Comparison of ENCODE assay signal across 9 mouse cellular contexts in the genomic region with DNA sequence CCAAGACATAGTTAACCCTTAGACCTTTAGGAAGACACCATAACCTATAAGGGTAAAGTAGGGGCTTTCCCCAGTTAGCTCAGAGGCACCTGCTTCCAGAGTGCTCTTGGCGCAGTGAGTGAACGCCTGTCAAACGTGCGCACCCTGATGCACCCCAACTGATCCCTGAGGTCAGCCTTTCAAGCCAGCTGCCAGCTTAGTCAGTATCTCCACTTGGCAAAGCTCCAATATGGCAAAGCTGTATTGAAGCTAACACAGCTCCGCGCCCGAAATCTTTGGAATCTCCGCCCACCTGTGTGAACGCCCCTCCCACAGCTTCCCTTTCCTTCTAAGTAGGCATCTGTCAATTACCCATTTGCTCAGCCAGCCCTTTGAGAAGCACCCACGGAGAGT. TPM values are rescaled to one million over a fixed set of nuclear protein-coding genes. Genes with fewer than 3 reads are reported as not detected.
DNase-seq lines count a peak whose midpoint lies in the region; ATAC-seq lines count a peak whose summit lies in the region.
"Had no signal": no experiment of that assay in that cellular context is flagged by ENCODE, and none has a peak within 500 bp of the region (broad histone marks: within the 10 kb centered on the region; RNA-seq: fewer than 3 reads in every experiment).

No protein-coding gene starts in this region.

- no peak overlapping the region for H3K9ac ChIP-seq in heart, embryonic 15.5 days
- H3K9ac ChIP-seq in neural tube, embryonic 15.5 days (replicated peaks), result no peak overlapping the region
- H3K9ac ChIP-seq: neural tube, embryonic 12.5 days had no signal

- H3K4me2 ChIP-seq in heart, embryonic 15.5 days, result peak overlapping the region; percentile 38
- H3K4me2 ChIP-seq in neural tube, embryonic 15.5 days, result no peak overlapping the region; the same call in 1 of the 2 replicates
- H3K4me2 ChIP-seq: neural tube, embryonic 12.5 days had no signal

- H3K9me3 ChIP-seq in heart, embryonic 15.5 days (replicated peaks), result no peaks in the 10 kb centered on the region
- H3K9me3 ChIP-seq in neural tube, embryonic 15.5 days (replicated peaks), result no peaks in the 10 kb centered on the region
- H3K9me3 ChIP-seq: neural tube, embryonic 12.5 days had no signal

- H3K4me1 ChIP-seq in heart, embryonic 15.5 days (replicated peaks), result peaks cover 26% of the 10 kb centered on the region
- peaks cover 9% of the 10 kb centered on the region for H3K4me1 ChIP-seq in neural tube, embryonic 15.5 days
- H3K4me1 ChIP-seq: neural tube, embryonic 12.5 days had no signal

- ATAC-seq in heart, embryonic 15.5 days (replicated peaks; ENCODE audit: insufficient number of reproducible peaks, insufficient read depth, low FRiP score, low read depth), result no peak
- no peak for ATAC-seq in neural tube, embryonic 15.5 days (ENCODE audit: low FRiP score)

- H3K27ac ChIP-seq in heart, embryonic 15.5 days, result no peak overlapping the region
- no peak overlapping the region for H3K27ac ChIP-seq in neural tube, embryonic 15.5 days (replicated peaks)
- H3K27ac ChIP-seq: neural tube, embryonic 12.5 days had no signal

- no peak for DNase-seq in heart, adult 9 months (ENCODE audit: low spot score in 2 of 2)
- peak; percentile 41 to 45 for DNase-seq in B cell, adult 2 months
- peak; percentile 23 for DNase-seq in adrenal gland, postnatal 25 days
- peak; percentile 40 to 54 for DNase-seq in kidney, postnatal 4 days
- DNase-seq in layer of hippocampus, adult 11-12 months (ENCODE audit: low spot score), result no peak
- DNase-seq in ovary, adult 18-20 months (ENCODE audit: low spot score), result no peak

- H3K36me3 ChIP-seq in heart, embryonic 15.5 days, result no peaks in the 10 kb centered on the region
- no peaks in the 10 kb centered on the region for H3K36me3 ChIP-seq in neural tube, embryonic 15.5 days
- H3K36me3 ChIP-seq: neural tube, embryonic 12.5 days had no signal

- 25% methylated on average over 10 of the region's 10 CpGs for WGBS in heart, embryonic 15.5 days
- 38% methylated on average over 10 of the region's 10 CpGs for WGBS in neural tube, embryonic 15.5 days

- peak overlapping the region; percentile 7; the same call in 1 of the 2 replicates for H3K4me3 ChIP-seq in heart, embryonic 15.5 days
- no peak overlapping the region for H3K4me3 ChIP-seq in neural tube, embryonic 15.5 days (replicated peaks)
- H3K4me3 ChIP-seq: neural tube, embryonic 12.5 days had no signal

- H3K27me3 ChIP-seq in heart, embryonic 15.5 days, result no peaks in the 10 kb centered on the region
- no peaks in the 10 kb centered on the region for H3K27me3 ChIP-seq in neural tube, embryonic 15.5 days (replicated peaks)
- H3K27me3 ChIP-seq: neural tube, embryonic 12.5 days had no signal

RNA-seq across cellular contexts. Expression of gene Ccdc6, which starts 36.2 kb away (rescaled TPM):
- polyA plus RNA-seq in heart, embryonic 15.5 days (2015; fragmentation: Nextera tagmentation; extraction: Ambion mirVana), result 13.8 and 15.7 TPM in 2 replicates
- 50.0 and 67.8 TPM in 2 replicates for total RNA-seq in adrenal gland, postnatal 25 days (2021)
- polyA plus RNA-seq in neural tube, embryonic 15.5 days (2015; fragmentation: Nextera tagmentation; extraction: Ambion mirVana), result 22.3 and 22.7 TPM in 2 replicates

Comparison
In these comparisons a context has a peak if more than half of its experiments do, and no peak if none do; other contexts are left out.
1. DNase-seq: peak in B cell, adult 2 months (2 of 2), adrenal gland, postnatal 25 days (single experiment) and kidney, postnatal 4 days (2 of 2); none in heart, adult 9 months (0 of 2), layer of hippocampus, adult 11-12 months (single experiment) and ovary, adult 18-20 months (single experiment).